Mouse (Mus musculus) adipocyte (in vitro differentiated cells): ENCODE measurements at regions not wholly inside any gene's neighbourhood (a gene's known extent, or its start where the extent isn't known, plus 50 kb on each side); places are given as distances from the start of the nearest gene placed in this dataset.
"Not testable (repeated sequence)": the region's sequence is repeated elsewhere in the genome, so short reads cannot be mapped to it uniquely, and the experiment has no call there.

Experiments used
- DNase-seq: peaks from one replicate; pipeline ENCODE4 v3.0.0-alpha.2; 2016; ENCODE audit warnings: low spot score

- DNase-seq, result no peak
These were observed 452.6 kb upstream of the Nrsn1 start for GRCm38 (mm10) chr13:25722595-25723525.

DNA sequence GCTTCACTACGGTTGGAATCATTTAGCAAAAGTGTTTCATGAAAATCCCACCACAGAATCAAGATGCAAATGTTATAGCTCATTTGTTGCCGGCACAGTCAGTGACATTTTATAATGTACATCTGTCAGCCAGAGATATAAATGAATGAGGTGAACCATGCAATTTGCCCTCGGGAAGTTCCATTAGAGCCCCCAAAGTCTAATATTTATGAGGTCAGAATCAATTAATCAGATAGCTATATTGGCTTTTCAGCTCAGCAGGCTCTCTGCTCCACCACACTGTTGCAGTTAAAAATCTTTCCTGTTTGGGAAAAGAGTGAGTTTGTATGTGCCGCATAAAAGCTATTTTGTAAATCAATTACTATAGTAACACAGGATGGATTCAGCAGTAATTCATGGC, 430.7 kb upstream of the Nrsn1 start:
- DNase-seq, result no peak

GRCm38 (mm10) chr13:25695956-25696355, 425.7 kb upstream of the Nrsn1 start:
- DNase-seq, result peak; percentile 13

DNA sequence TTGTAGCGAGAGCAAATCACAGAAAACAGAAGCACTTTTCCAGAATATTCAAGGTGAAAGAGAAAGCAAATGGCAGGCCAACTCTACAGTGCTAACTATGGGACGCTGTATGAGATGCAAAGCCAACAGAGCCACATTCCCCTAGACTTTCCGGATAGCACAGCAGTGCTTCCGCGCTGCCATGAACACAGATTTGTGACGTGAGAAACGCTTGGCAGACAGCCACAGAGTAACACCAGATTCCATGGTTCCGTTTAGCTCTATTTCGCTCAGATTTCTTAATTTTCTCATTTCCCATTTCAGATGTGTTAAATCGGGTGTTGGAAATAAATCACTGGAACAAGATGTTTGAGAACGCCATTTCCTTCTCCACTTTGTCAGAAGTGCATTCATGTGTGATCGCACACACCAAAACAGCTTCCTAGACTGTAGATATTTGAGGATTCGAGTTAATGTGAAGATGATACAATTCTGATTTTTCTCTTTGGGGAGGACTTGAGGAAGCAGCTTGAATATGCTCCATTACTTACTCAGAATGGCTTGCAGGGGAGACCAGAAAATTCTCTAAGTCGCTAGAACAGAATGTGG, 424.8 kb upstream of the Nrsn1 start:
- no peak for DNase-seq

- no peak for DNase-seq
These were observed 408.0 kb upstream of the Nrsn1 start for GRCm38 (mm10) chr13:25678221-25678735.

DNA sequence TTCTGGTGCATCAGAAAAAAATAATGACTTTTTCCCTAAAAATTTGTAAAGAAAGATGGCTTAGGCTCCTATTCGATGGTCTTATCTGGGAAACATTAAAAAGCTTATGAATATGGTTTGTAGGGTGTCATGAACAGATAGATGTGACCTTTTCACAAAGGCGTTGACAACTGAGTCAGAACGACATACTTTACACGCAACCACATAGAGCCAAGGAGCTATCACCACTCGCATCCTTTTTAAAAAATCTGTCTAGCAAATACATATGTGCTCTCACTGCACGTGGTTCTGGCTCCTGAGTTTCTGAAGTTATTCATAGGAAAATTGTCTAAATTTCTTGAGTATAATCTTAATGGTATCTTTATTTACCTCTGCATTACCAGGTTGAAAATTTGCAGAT, 404.9 kb upstream of the Nrsn1 start:
- DNase-seq, result no peak

- DNase-seq, result no peak
These were observed 395.7 kb upstream of the Nrsn1 start for GRCm38 (mm10) chr13:25666022-25666421.

- DNase-seq, result no peak
These were observed 394.8 kb upstream of the Nrsn1 start for GRCm38 (mm10) chr13:25664963-25665606.

- DNase-seq, result no peak
These were observed 378.1 kb upstream of the Nrsn1 start for GRCm38 (mm10) chr13:25648430-25648786.

DNA sequence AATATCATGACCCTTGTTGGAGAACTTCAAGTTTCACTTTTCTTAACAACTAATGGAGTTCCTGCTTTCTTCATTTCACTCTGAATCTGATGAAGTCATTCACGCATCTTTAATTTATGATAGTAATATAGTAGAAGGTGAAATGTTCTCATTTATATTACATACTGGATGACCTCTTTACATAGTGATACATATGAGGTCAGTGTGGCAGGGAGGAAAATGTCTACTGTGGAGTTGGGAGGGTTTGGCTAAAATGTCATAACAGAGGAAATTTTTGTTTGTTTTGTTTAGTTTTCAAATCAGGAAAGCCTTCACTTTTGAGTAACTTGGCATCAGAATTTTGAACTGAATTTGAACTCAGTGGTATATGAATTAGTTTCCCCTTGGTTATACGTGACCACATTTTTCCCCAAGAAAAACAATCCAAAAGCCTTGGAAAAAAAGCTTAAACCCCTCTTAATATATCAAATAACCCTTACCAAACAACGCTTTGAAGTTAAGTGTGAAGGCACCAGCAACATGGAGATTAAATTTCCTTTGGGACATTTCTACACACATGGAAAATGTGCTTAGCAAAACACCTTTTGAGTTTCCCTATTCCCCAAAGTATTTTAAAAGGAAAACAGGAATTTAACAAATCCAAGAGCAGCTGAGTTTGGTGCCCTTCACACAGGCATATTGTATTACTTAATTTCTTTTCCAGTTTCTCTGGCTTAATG, 377.6 kb upstream of the Nrsn1 start:
- DNase-seq, result no peak

DNA sequence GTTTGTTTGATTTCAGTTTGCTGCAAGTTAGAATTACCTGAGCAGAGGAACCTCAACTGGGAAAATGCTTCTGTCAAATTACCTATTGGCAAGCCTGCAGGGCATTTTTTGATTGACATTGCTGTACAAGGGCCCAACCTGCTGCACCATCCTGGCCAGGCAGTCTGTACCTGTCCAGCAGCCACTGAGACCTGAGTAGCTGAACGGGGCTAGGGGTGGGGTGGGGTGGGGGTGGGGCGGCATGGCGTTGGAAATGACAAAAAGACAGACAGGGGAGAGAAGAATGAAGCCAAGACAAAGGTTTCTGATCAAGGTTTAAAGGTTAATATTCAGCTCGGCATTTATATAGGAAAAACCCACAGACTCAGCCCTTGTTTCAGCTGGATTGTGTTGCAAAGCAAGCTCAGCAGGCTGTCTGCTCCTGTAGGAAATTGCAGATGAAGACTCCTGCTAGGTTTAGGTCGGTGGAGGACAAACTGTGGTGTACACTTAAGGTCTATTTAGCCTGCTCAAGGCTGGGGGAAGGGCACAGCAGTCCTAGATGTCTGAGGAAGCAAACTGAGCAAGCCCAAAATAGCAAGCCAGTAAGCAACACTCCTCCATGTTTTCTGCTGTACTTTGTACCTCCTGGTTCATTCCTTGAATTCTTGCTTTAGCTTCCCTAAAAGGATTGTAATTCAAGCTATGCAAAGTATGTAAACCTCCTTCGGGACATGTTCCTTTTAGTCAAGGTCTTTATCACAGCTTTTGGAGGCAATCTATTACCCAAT, 369.4 kb upstream of the Nrsn1 start:
- DNase-seq, result no peak

DNA sequence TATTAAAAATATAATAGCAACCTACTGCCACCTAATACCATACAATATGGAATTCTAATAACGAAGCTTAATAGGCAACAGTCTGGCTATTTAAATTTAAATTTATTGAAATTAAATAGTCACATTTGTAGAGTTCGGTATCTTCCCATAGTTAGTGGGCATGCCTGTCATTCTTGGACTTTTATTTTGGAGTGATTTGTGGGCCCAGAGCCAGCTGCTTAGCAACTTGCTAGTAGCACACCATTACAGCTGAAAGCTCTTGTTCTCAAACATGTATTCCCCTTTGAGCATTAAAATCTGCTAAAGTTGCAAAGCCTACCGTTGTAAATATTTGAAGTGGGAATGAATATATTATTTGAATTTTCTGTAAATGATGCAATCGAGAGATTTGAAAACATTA, 359.2 kb upstream of the Nrsn1 start:
- DNase-seq, result peak; percentile 30

DNA sequence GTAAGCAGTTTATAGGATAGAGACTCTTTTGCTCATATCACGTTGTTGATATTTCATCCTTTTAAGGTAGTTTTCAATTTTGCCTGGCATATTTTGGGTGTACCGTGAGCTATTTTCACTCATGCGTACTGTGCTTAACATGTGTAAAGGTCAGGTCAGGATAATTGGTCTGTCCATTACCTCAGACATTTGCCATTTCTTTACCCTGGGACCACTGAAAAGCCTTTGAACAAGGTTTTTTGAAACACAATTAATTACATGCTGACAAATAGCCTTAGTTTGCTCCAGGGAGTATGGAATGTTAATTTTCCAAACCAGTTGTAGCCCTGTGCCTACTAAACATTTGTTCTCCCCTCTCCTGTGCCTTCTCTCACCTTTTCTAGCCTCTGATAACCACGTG, 347.3 kb upstream of the Nrsn1 start:
- DNase-seq, result no peak

GRCm38 (mm10) chr13:25611986-25612385, 341.7 kb upstream of the Nrsn1 start:
- peak; percentile 8 for DNase-seq

- DNase-seq, result peak; percentile 47
These were observed 339.3 kb upstream of the Nrsn1 start for GRCm38 (mm10) chr13:25609641-25610040.

GRCm38 (mm10) chr13:25609241-25609640, 338.9 kb upstream of the Nrsn1 start:
- no peak for DNase-seq

DNA sequence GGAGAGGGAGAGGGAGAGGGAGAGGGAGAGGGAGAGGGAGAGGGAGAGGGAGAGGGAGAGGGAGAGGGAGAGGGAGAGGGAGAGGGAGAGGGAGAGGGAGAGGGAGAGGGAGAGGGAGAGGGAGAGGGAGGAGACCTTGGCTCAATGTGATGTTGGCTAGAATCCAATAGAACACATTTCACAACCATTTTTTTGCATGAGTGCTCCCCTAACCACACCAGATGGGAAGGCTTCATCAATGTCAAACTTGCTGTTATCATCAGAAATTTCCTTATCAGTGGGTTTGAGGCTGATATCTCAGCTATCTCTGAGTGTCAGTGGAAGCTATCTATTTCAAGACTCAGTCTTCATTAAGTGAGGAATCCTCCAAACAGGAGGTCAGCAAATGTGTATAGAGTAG, 331.0 kb upstream of the Nrsn1 start:
- DNase-seq, result not testable (repeated sequence)

DNA sequence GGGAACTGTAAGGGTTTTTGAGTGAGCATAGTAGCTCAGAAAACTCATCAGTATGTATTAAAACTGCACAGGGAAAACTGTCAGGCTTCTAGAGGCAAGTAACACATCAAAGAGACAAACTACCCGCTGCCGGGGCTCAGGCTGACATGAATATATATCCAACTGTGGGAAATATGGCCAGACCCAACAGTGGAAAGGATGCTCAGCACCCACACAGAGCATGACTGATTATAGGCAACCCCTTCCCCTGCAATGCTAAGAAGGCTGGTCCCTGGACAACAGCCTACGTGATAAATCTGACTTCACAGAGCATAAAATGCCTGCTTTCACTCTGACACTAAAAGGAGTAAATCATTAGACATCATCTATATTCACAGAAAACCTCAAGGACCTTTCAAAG, 324.3 kb upstream of the Nrsn1 start:
- DNase-seq, result no peak

DNA sequence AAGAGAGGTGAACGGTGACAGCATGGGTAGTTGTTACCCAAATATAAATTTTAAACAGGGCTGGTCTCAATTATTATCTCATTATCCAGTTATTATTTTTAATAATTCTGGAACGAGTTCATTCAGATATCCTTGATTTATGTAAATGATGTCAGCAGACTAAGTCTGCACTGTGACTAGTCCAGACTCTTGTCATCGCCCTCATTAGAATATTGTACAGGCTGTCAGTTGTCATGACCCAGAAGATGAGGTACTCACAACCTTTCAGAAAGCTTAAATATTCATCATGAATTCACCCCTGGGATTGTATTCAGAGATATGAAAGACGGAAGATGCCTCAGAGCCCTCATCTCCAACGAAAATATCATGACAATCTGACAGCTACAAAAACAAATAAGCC, 300.3 kb upstream of the Nrsn1 start:
- DNase-seq, result no peak

DNA sequence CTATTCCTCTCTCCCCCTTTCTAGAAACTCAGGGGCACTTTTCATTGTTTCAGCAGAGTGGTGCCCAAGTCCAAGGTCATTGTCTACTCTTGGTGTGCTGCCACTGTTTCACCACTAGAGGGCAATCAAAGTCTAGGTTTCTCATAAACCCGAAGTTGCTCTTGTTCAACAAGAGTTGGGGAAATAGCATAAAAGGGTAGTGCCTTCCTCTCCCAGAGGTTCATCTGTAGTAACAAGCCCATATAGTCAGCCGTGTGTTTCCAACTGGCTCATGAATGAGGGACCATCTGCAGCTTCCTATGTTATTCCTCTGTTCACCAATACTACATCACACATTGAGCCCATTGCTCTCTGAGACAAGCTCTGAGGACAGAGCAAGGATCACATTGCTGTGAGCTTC, 292.4 kb upstream of the Nrsn1 start:
- peak; percentile 68 for DNase-seq

DNA sequence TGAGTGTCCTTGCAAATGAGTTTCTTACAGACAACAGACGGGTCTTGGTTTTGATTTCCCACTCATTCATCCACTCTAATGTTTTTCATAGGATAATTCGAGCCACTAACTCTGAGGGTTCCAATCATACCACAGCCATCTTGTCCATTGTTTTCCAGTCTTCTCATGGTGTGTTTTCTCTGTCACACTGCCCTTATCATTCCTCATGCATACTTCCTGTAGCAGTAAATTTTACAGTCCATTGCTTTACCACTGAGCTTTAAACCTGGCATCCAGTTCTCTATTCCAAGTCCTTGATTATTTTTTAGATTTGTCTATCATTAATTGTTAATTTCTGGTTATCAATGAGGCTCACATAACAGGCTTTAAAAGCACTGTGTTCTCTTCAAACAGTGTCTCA, 290.0 kb upstream of the Nrsn1 start:
- DNase-seq, result no peak

DNA sequence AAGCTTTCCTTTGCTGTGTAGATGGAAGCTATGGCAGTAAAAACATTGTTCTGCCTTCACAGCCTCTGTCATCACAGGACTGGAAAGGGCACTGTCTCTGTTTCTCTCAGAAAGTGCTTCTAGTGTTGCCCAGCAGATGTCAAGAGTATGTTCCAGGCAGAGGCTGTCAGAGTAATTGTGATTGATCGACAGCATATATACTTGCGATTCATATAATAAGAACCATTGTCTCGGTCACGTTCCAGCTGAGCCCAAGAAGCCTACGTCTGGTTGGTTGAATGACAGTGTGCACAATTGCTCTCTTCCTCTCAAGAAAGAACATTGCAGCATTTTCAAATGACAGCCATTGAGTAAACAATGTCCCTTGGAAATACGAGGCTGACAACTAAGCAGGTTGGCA, 284.7 kb upstream of the Nrsn1 start:
- no peak for DNase-seq
